Comparison of ENCODE assay signal across 17 mouse cellular contexts in genomic region chr11:93039325-93039724, GRCm38 (mm10).
"Had no signal": no experiment of that assay in that cellular context is flagged by ENCODE, and none has a peak within 500 bp of the region (broad histone marks: within the 10 kb centered on the region; RNA-seq: fewer than 3 reads in every experiment).

No protein-coding gene starts in this region.

- ATAC-seq: liver, embryonic 12.5 days; liver, postnatal 0 days; lung, postnatal 0 days; midbrain, embryonic 13.5 days; midbrain, embryonic 15.5 days; midbrain, embryonic 16.5 days had no signal

- DNase-seq: left cerebral cortex, postnatal 4 days; liver; liver, embryonic 13.5 days; liver, postnatal 0 days; lung, adult 18-20 months; lung, adult 2 months; lung, embryonic 14.5 days; lung, postnatal 10 days; lung, postnatal 14 days; lung, postnatal 36 days; lung, postnatal 4 days; midbrain, embryonic 14.5 days had no signal
